Mouse (Mus musculus): ENCODE results near the gene Gm10203.

- TF ChIP-seq GATA1 (IDR thresholded peaks at IDR 0.05; ENCODE audit: borderline replicate concordance, low read length): no peak
- TF ChIP-seq FLI1 (IDR thresholded peaks at IDR 0.05; ENCODE audit: low read length): no peak
These were observed 9.5 kb downstream of the Gm10203 start, which contains the start of gene Etfbkmt for GRCm38 (mm10) chr6:149139471-149139870.
